Comparison of ENCODE assay signal across 8 mouse cellular contexts in the genomic region with DNA sequence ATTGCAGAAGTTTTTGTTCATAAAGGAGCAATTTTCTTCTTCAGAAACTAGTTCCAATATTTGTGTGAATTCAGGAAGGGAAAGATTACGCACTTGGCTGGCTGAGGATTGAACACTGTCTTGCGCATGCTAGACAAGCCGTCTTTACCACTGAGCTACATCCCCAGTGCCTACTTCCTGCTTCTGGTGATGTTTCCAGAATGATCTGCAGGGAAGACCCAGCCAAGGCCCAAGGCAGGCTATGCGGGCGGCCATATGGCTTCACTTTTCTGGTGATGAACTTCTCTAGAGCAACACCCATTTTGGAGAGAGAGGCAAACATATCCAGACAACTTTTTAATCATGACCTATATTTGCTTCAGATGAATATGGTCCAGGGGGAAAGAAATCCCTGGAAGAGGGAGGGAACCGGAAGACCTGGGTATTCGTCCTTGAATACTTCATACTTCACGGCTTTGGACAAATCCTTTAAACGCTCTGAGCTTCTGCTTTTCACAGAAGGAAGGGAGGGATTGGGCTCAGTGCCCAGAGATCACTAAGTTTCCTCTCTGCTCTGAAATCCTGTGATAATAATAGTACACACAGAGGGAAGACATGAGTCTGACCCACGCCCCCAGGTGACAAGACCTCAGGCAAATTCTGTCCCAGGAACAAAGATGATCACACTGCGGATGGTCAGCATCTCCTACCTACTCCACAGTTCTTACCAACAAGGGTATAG. TPM values are rescaled to one million over a fixed set of nuclear protein-coding genes. Genes with fewer than 3 reads are reported as not detected.
DNase-seq lines count a peak whose midpoint lies in the region; ATAC-seq and TF ChIP-seq lines count a peak whose summit lies in the region.

No protein-coding gene starts in this region.

- no peak overlapping the region for H3K4me2 ChIP-seq in heart, embryonic 11.5 days
- H3K4me2 ChIP-seq in intestine, embryonic 15.5 days (replicated peaks), result no peak overlapping the region

- H3K9ac ChIP-seq in heart, embryonic 11.5 days (ENCODE audit: low read depth, low read length), result no peak overlapping the region
- no peak overlapping the region; the same call in 1 of the 2 replicates for H3K9ac ChIP-seq in MEL (ENCODE audit: control insufficient read depth, low read depth, low read length, poor library complexity, severe bottlenecking)
- H3K9ac ChIP-seq in intestine, embryonic 15.5 days, result no peak overlapping the region

- no peaks in the 10 kb centered on the region for H3K27me3 ChIP-seq in heart, embryonic 11.5 days (ENCODE audit: control insufficient read depth, insufficient read depth, low read length)
- H3K27me3 ChIP-seq in MEL (ENCODE audit: control insufficient read depth in 1 of 2, insufficient read depth in 2 of 2, low read length in 2 of 2), result no peaks in the 10 kb centered on the region
- H3K27me3 ChIP-seq in kidney, adult 2 months (replicated peaks; ENCODE audit: control insufficient read depth, insufficient read depth, low read length), result no peaks in the 10 kb centered on the region
- no peaks in the 10 kb centered on the region for H3K27me3 ChIP-seq in intestine, embryonic 15.5 days (replicated peaks)

- no peaks in the 10 kb centered on the region for H3K79me2 ChIP-seq in MEL (ENCODE audit: control insufficient read depth, insufficient read depth, low read length, poor library complexity)

- TF ChIP-seq RAD21 in MEL (IDR thresholded peaks at IDR 0.05; ENCODE audit: low read depth, low read length), result no peak

- no peak for TF ChIP-seq CTCF in MEL (IDR thresholded peaks at IDR 0.05 in 2 of 3, conservative IDR thresholded peaks at IDR 0.05 in 1 of 3; ENCODE audit: control insufficient read depth in 1 of 3, insufficient read depth in 1 of 3, low read depth in 2 of 3, low read length in 3 of 3, poor library complexity in 1 of 3, severe bottlenecking in 1 of 3)
- TF ChIP-seq CTCF in kidney, adult 2 months (conservative IDR thresholded peaks at IDR 0.05; ENCODE audit: insufficient read depth, insufficient read length, low read depth, low read length), result no peak
- TF ChIP-seq CTCF in olfactory bulb, adult 2 months (IDR thresholded peaks at IDR 0.05; ENCODE audit: insufficient read depth, low read depth, low read length), result no peak

- ATAC-seq in heart, embryonic 11.5 days (replicated peaks; ENCODE audit: insufficient number of reproducible peaks, low FRiP score, low TSS enrichment), result no peak
- ATAC-seq in intestine, embryonic 15.5 days, result no peak

- peak; percentile 66 to 75 for DNase-seq in heart, adult 18-20 months
- DNase-seq in MEL (ENCODE audit: low read depth, low spot score), result peak; percentile 93
- peak; percentile 76 for DNase-seq in cerebellum, adult 9-11 months
- DNase-seq in kidney, adult 2 months, result peak; percentile 68
- no peak for DNase-seq in spleen, adult 18-20 months

- no peak for TF ChIP-seq POLR2A in MEL (IDR thresholded peaks at IDR 0.05; ENCODE audit: control insufficient read depth in 1 of 2, insufficient read depth in 1 of 2, low read depth in 1 of 2, low read length in 2 of 2, poor library complexity in 1 of 2)
- no peak for TF ChIP-seq POLR2A in kidney, adult 2 months (IDR thresholded peaks at IDR 0.05; ENCODE audit: low read depth, low read length)
- no peak for TF ChIP-seq POLR2A in olfactory bulb, adult 2 months (IDR thresholded peaks at IDR 0.05; ENCODE audit: insufficient read depth, low read depth, low read length)

- WGBS in heart, embryonic 11.5 days (ENCODE audit: insufficient replicate concordance), result 77% methylated on average over 11 of the region's 11 CpGs
- WGBS in kidney, adult 2 months, result 62% methylated on average over 11 of the region's 11 CpGs
- WGBS in olfactory bulb, adult 2 months, result 54% methylated on average over 11 of the region's 11 CpGs
- 68% methylated on average over 11 of the region's 11 CpGs for WGBS in intestine, embryonic 15.5 days

- no peak overlapping the region for H3K4me3 ChIP-seq in heart, embryonic 11.5 days (ENCODE audit: low read depth, low read length)
- H3K4me3 ChIP-seq in MEL (ENCODE audit: control insufficient read depth in 1 of 2, insufficient read depth in 1 of 2, low read depth in 2 of 2, low read length in 2 of 2), result peak overlapping the region in 1 of 2 experiments; percentile 18; a peak in 1 of 4 replicates
- H3K4me3 ChIP-seq in kidney, adult 2 months (ENCODE audit: insufficient read depth, low read depth, low read length), result no peak overlapping the region
- H3K4me3 ChIP-seq in olfactory bulb, adult 2 months (ENCODE audit: insufficient read depth, low read depth, low read length), result no peak overlapping the region
- H3K4me3 ChIP-seq in intestine, embryonic 15.5 days (replicated peaks), result no peak overlapping the region

- H3K4me1 ChIP-seq in heart, embryonic 11.5 days (ENCODE audit: control insufficient read depth, insufficient read depth, low read length), result peaks cover 31% of the 10 kb centered on the region
- H3K4me1 ChIP-seq in MEL (ENCODE audit: control insufficient read depth in 1 of 2, insufficient read depth in 2 of 2, low read length in 2 of 2), result peaks cover 4 to 39% of the 10 kb centered on the region in 2 experiments
- no peaks in the 10 kb centered on the region for H3K4me1 ChIP-seq in kidney, adult 2 months (ENCODE audit: control insufficient read depth, insufficient read depth, low read length)
- H3K4me1 ChIP-seq in olfactory bulb, adult 2 months (ENCODE audit: control insufficient read depth, insufficient read depth, low read length), result peaks cover 31% of the 10 kb centered on the region
- H3K4me1 ChIP-seq in intestine, embryonic 15.5 days (replicated peaks), result no peaks in the 10 kb centered on the region

- H3K36me3 ChIP-seq in heart, embryonic 11.5 days (ENCODE audit: control insufficient read depth, insufficient read depth, low read length), result no peaks in the 10 kb centered on the region
- peaks cover 0 to 25% of the 10 kb centered on the region in 2 experiments; a peak in 2 of 4 replicates for H3K36me3 ChIP-seq in MEL (ENCODE audit: control insufficient read depth in 1 of 2, insufficient read depth in 2 of 2, low read length in 2 of 2)
- H3K36me3 ChIP-seq in kidney, adult 2 months (ENCODE audit: control insufficient read depth, insufficient read depth, low read length), result no peaks in the 10 kb centered on the region
- H3K36me3 ChIP-seq in intestine, embryonic 15.5 days, result no peaks in the 10 kb centered on the region

- H3K9me3 ChIP-seq in heart, embryonic 11.5 days (replicated peaks; ENCODE audit: control insufficient read depth, low read length), result no peaks in the 10 kb centered on the region
- no peaks in the 10 kb centered on the region for H3K9me3 ChIP-seq in MEL (replicated peaks; ENCODE audit: insufficient read depth, low read length)
- H3K9me3 ChIP-seq in intestine, embryonic 15.5 days, result no peaks in the 10 kb centered on the region

- H3K27ac ChIP-seq in heart, embryonic 11.5 days (ENCODE audit: low read depth, low read length), result no peak overlapping the region
- H3K27ac ChIP-seq in MEL (ENCODE audit: control insufficient read depth, low read depth, low read length), result peak overlapping the region; percentile 33
- peak overlapping the region; percentile 48 for H3K27ac ChIP-seq in kidney, adult 2 months (ENCODE audit: insufficient read depth, low read depth, low read length)
- peak overlapping the region; percentile 19; the same call in 1 of the 2 replicates for H3K27ac ChIP-seq in olfactory bulb, adult 2 months (ENCODE audit: insufficient read depth, low read depth, low read length)
- H3K27ac ChIP-seq in intestine, embryonic 15.5 days, result no peak overlapping the region

- TF ChIP-seq EP300 in MEL (IDR thresholded peaks at IDR 0.05; ENCODE audit: low read depth in 1 of 2, low read length in 2 of 2), result peak; percentile 30 to 60; a peak in 2 of 4 replicates

TF ChIP-seq in MEL, 35 proteins besides CTCF, POLR2A, EP300 and RAD21 (continues in another document):
- TF ChIP-seq CHD1 (IDR thresholded peaks at IDR 0.05; ENCODE audit: low read depth, low read length), result no peak
- TF ChIP-seq SIN3A (IDR thresholded peaks at IDR 0.05; ENCODE audit: low read length), result peak; percentile 23; the same call in 1 of the 2 replicates
- TF ChIP-seq POLR2AphosphoS5 (IDR thresholded peaks at IDR 0.05; ENCODE audit: borderline replicate concordance, low read depth, low read length), result no peak
- no peak for TF ChIP-seq MAX (IDR thresholded peaks at IDR 0.05; ENCODE audit: low read length)
- no peak for TF ChIP-seq MYB (IDR thresholded peaks at IDR 0.05; ENCODE audit: low read depth, low read length)
- TF ChIP-seq ELF1 (IDR thresholded peaks at IDR 0.05; ENCODE audit: low read depth, low read length), result no peak
- no peak for TF ChIP-seq MEF2A (IDR thresholded peaks at IDR 0.05; ENCODE audit: extremely low read depth, insufficient replicate concordance, low read depth, low read length, poor library complexity, severe bottlenecking)
- TF ChIP-seq TCF12 (IDR thresholded peaks at IDR 0.05; ENCODE audit: low read depth, low read length), result no peak
- TF ChIP-seq USF1 (IDR thresholded peaks at IDR 0.05; ENCODE audit: low read depth, low read length), result no peak
- 0 out of 2 replicates have a peak, but pooled peaks have one; percentile 11 for TF ChIP-seq GATA1 (IDR thresholded peaks at IDR 0.05; ENCODE audit: low read depth, low read length)
- TF ChIP-seq MYC (IDR thresholded peaks at IDR 0.05; ENCODE audit: low read depth, low read length), result no peak
- TF ChIP-seq JUND (IDR thresholded peaks at IDR 0.05; ENCODE audit: low read depth, low read length), result no peak
- TF ChIP-seq RCOR1 (IDR thresholded peaks at IDR 0.05; ENCODE audit: low read depth, low read length), result peak; percentile 61; the same call in 1 of the 2 replicates
- no peak for TF ChIP-seq USF2 (IDR thresholded peaks at IDR 0.05; ENCODE audit: borderline replicate concordance in 1 of 2, insufficient read depth in 1 of 2, low read depth in 1 of 2, low read length in 2 of 2)
- TF ChIP-seq ZC3H11A (IDR thresholded peaks at IDR 0.05; ENCODE audit: low read depth, low read length), result no peak
- TF ChIP-seq TAL1 (IDR thresholded peaks at IDR 0.05; ENCODE audit: low read length), result peak; percentile 39; the same call in 1 of the 2 replicates
- no peak for TF ChIP-seq MXI1 (IDR thresholded peaks at IDR 0.05; ENCODE audit: low read depth, low read length)
- TF ChIP-seq HCFC1 (IDR thresholded peaks at IDR 0.05; ENCODE audit: low read depth, low read length), result no peak

RNA-seq across cellular contexts. Expression of a gene that starts 38.9 kb away (rescaled TPM):
- 1 to 10 TPM in 1 of 2 experiments, under 1 TPM in 1; 0.89 to 1.5 TPM for total RNA-seq in heart, adult 18-20 months (2021)
- polyA plus RNA-seq in heart, embryonic 11.5 days (2014; fragmentation: Nextera tagmentation; extraction: Ambion mirVana), result 15.2 and 15.7 TPM in 2 replicates
- 5.4 and 6.8 TPM in 2 replicates for total RNA-seq in MEL (2012; rRNA removed)
- 10 to 100 TPM in 1 of 2 experiments, not detected in 1; 11.3 TPM for polyA plus RNA-seq in MEL (2012; ENCODE audit: insufficient read depth in 1 of 2, insufficient read length in 2 of 2, low read depth in 1 of 2, low replicate concordance in 2 of 2, missing spikeins in 1 of 2)
- polyA plus RNA-seq in kidney, adult 2 months (2012; rRNA removed), result 2.3 and 2.9 TPM in 2 replicates
- polyA plus RNA-seq in olfactory bulb, adult 2 months (2012; ENCODE audit: insufficient read depth, insufficient read length, low replicate concordance, missing spikeins), result not detected in 2 replicates
- polyA plus RNA-seq in intestine, embryonic 15.5 days (2015; fragmentation: Nextera tagmentation; extraction: Ambion mirVana), result 3.8 and 4.6 TPM in 2 replicates

Comparison
In these comparisons a context has a peak if more than half of its experiments do, and no peak if none do; other contexts are left out.
1. DNase-seq: peak in heart, adult 18-20 months (2 of 2), MEL (single experiment), cerebellum, adult 9-11 months (single experiment) and kidney, adult 2 months (single experiment); none in spleen, adult 18-20 months (0 of 2).
2. H3K27ac ChIP-seq: peak in MEL (single experiment), kidney, adult 2 months (single experiment) and olfactory bulb, adult 2 months (single experiment); none in heart, embryonic 11.5 days (single experiment) and intestine, embryonic 15.5 days (single experiment).